Mouse (Mus musculus) brain, adult 2 months (tissue): ENCODE results near the gene Ebpl.

Source experiments
- DNase-seq: peaks from one replicate; pipeline ENCODE4 v3.0.0; 2011; ENCODE audit warnings: low read depth, low spot score

The Ebpl gene

DNA sequence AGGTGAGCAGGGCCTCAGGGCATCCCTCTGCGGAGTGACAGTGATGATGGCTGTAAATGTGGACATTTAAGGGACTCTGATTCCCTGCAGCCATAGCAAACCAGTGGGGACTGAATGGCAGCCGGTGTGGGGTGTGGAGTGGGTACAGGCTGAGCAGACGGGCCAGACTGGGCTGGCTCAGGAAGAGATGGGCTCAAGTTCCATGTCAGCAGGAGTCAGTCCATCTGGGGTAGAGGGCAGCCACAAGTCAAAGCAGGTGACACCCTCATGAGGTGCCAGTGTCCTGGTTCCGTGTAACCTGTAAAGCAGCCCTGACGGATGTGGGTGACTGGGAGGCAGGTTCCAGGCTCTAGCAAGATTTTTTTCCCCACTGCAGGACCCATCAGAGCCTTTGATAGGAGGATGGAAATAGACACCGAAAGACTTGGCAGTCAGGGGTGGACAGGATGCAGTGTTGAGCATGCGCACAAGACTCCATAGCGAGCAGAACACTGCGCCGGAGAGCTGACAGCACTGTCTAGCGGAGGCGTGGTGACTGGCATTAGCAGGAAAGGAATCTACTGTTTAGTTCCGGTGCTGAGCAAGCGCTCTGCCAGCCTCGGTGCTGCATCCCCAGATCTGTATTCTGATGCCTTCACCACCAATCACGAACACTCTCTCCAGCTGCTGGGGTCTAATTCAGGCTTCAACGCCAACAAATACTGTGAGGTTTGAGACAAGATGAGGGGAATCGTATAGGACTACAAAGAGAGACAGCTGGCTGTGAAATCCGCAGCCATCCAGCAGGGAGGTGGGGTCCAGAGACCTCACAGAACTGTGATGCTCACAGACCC is 32.4 kb downstream of the Ebpl start:
- DNase-seq = peak; percentile 99

DNA sequence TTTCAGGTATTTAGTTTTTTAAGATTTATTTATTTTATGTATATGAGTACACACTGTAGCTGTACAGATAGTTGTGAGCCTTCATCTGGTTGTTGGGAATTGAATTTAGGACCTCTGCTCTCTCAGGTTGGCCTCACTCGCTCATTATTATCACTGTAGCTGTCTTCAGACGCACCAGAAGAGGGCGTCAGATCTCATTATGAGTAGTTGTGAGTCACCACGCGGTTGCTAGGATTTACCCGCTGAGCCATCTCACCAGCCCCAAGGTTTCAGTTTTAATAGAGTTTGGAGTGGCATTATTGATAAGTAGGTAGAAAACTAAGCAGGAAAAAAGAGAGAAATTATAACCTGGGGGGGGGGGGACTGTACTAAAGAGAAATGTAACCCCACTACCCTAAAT is 33.2 kb downstream of the Ebpl start:
- peak; percentile 60 for DNase-seq

DNA sequence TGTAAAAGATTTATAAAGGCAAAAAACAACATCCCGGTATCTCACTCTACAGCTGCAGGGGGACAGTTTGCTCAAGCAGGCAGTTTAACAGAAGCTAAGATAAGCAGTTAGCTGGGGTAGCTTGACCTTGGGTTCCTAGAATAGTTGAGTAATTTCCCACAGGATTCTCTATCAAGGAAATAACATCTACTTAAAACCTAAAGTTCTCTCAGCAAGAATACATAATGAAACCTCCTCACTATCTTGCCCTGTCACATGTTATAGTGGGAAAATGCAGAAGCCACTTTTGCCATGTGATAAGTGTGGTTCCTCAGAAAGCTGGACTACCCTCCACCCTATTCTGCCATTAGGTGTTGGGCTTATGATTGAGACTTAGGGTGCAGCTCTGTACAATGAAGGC is 37.5 kb downstream of the Ebpl start:
- DNase-seq = no peak

DNA sequence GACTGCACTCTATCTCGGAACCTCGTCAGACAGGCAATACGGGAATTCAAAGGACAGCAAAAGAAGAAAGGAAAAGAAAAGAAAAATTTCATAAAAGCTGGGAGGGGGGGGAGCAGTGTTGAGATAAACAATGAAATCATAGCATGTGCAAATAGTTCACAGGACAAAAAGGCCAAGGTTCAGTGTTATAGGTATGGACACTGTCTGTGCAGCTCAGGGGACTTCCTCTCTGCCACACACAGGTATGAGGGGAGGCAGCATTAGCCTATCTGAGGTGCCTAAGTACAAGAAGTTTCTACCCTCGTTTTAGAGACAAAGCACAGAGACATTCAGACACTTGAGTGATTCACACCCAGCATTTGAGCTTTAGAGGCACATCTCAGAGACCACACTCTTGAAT is 39.0 kb downstream of the Ebpl start:
- no peak for DNase-seq

DNA sequence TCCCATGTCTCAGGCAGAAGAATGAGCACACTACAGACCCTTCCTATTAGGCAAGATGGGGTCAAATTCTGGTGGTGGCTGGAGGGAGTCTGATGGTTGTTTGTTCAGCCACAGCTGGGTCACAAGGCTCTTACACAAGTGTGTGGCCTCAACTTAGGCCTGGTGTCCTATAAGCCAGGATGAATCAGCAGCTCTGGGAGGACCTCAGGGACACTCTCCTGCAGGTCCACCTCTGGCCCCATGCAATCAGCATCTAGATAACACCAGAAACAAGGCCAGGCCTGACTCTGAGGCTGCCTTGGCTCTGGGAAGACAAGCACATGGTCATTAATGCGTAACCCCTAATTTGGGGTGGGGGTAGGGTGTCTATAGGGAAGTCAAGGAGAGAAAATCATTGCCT is 39.5 kb downstream of the Ebpl start:
- DNase-seq = no peak

- DNase-seq = peak; percentile 85
These were observed 43.4 kb downstream of the Ebpl start for GRCm38 (mm10) chr14:61316861-61317260.

GRCm38 (mm10) chr14:61310963-61311362 is 49.3 kb downstream of the Ebpl start:
- no peak for DNase-seq

GRCm38 (mm10) chr14:61310036-61310772 is 50.0 kb downstream of the Ebpl start:
- DNase-seq = no peak

DNA sequence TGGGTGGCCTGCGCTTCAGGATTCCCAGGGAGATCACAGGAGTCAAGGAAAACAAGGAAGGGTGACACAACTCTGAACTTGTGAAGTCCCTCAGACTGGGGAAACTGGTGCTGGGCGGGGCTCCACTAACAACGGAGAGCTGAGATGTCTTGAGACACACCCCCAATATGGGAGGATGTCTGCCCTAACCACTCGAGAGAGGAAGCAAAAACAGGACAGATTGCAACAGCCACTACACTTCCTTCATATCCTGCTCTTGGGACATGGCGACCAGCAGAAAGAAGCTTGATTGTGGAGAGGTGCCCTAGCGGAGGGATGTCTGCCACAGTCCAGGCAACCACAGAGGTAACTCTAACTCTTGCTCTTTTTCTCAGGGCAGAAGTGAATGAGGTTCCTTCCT is 50.6 kb downstream of the Ebpl start, which contains the start of gene Arl11:
Arl11 (plus strand) TSS at position 161 of the 400 bp plus-strand sequence.
- DNase-seq = peak; percentile 19

DNA sequence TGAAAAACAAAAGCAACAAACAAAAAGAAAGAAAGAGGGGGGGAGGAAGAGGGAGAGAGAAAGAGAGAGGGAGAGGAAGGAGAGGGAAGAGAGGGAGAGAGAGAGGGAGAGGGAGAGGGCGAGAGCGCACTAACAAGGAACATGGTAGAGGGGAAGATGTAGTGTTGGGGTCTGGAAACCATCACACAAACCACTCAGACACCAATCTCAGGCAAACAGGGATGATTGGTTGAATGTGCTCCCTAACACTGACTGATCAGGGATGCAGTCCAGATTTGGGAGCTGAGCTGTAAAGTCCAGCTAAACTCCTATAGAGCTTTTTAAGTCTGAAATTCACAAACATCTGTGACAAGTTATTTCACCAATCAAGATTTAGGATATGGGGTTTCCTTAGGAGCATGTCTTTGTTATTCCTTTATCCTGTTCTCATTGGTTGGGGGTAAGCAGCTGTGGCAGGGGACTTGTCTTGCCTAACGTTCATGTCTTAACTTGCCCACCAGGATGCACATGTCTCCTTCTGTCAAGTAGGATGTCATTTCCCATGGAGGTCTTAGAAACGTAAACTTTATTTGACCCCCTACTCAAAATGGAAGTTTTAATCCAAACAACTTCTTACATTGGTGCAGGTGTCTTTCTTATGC is 56.1 kb downstream of the Ebpl start:
- no peak for DNase-seq

GRCm38 (mm10) chr14:61302428-61302827 is 57.8 kb downstream of the Ebpl start:
- DNase-seq = no peak

DNA sequence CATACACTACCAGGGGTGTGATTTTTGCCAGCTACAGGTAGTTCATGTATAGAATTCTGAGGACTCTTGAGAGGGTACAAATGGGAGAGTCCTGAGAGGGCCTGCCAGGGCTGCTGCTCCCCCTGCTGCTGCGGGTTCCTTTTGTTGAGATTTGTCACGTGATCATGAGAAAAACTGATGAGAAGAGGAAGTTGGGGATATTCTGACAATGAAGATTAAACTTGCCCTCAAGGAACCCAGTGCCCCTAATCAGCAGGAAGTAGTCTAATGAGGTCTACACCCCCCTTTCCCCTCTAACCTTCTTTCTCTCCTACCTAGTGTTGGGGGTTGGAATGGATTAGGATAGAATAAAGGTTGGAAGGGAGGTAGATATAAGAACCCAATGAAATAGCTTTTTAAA is 58.9 kb downstream of the Ebpl start:
- DNase-seq = no peak

DNA sequence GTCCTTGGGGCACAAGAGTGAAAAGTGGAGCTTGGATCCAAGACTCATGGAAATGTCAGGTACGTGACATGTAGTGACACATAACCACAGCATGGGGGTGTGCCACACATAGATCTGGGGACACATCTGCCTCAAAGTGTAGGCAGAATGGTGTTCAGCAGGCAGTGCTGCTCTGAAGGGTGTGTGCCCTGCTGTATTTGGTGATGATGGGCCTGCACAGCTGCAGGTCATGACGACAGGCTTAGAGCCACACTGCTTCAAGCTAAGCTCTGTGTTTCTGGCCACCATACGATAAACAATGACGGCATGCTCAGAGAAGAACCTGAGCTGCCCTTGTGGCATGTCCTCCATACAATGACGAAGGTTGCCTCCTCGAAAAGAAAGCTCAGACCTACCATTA is 60.4 kb downstream of the Ebpl start:
- DNase-seq = no peak

DNA sequence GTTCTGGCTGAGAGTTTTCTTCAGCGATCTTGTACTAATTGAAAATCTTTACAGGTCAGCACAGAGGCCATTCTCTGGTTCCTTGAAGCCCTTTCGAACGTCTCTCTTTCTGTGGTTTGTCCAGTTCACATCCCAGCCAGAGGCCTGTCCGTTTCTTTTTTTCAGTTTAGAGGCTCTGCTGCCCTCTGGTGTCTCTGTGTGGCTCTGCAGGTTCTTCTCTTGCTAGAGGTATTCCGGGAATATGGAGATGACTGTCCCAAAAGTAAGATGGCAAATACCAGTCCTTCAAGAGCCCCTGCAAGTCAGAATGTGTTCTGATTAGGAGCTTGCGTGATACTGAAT is 65.5 kb downstream of the Ebpl start:
- DNase-seq = peak; percentile 69

GRCm38 (mm10) chr14:61293884-61294737 is 66.1 kb downstream of the Ebpl start:
- DNase-seq = peak; percentile 77

- DNase-seq = peak; percentile 10
These were observed 69.6 kb downstream of the Ebpl start for GRCm38 (mm10) chr14:61290664-61291063.

DNA sequence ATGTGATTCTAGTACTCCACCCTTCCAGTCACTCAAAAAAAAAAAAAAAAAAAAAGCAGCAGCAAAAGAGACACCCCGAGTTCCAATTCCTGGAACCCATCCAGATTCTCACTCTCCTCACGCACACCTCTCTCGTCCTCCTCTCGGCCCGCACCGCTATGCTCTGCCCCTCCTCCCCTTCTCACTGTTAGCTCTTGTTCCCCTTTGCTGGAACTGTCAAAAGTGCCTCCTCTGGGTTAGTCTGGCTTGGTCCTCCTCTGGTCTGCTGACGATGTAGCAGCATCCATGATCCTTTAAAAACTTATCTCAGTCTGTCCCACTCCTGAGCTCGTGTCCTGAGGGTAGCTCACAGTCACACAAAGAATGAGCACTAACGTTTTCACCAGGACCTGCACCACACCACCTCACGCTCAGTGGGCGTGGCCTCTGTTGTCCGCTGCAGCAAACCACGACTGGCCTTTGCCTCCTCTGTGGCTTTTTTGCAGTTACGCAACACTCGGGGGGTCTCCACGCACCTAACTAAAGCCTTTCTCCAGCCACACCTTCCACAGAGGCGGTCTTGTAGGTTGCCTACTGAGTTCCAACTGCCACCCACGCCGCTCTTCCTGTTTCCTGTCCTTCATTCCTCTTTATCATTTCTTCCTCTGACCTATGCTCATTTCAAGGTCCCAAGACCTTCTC is 71.5 kb downstream of the Ebpl start:
- DNase-seq = no peak
